Mouse (Mus musculus) bone marrow, adult 2 months (tissue): ENCODE data around the gene Tshz2.

Experiments used
- CTCF ChIP-seq: fragments of 200-500 bp; IDR thresholded peaks from 2 replicates; pipeline ENCODE4 v1.5.1; 2011; ENCODE audit warnings: low read length, control low read depth; ENCODE audit not compliant: control insufficient read depth, insufficient read depth
- POLR2A ChIP-seq: fragments of 200-500 bp; IDR thresholded peaks from 2 replicates; pipeline ENCODE4 v1.6.1; 2011; ENCODE audit warnings: low read depth, mild to moderate bottlenecking, control low read depth, low read length, borderline replicate concordance; ENCODE audit not compliant: control insufficient read depth

DNA sequence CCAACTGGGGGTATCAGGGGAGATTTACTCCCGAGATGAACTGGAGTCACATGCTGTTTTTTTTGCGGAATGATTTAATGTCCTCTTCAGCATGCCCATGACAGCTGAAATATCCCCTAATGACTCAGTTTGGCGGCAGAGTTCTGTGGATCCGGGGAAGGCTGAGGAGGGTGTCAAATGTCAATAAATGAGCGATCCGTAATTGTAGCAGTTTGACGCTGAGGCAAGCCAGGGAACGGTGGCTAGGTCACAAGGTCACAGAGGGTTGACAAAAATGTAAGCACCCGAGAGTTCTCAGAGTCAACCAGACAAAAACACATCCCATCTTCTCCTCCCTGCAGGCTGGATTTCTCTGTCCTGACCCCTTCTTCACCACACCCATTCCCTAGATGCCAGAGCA is 273.6 kb downstream of the Tshz2 start:
- TF ChIP-seq POLR2A (no peak), CTCF (no peak)
